Mouse (Mus musculus) right cerebral cortex, postnatal 10 days (tissue): ENCODE data around the gene Lyg1.
A peak's percentile ranks its signal among the peaks of the same experiment; 100 is the strongest.

Source experiments
- DNase-seq, 2 experiments: peaks; one replicate each; pipeline ENCODE4 v3.0.0; 2021; ENCODE audit warnings: low spot score in 2 of 2

Gene Lyg1

GRCm38 (mm10) chr1:37954786-37955185 is 2.8 kb downstream of the Lyg1 start:
- no peak for DNase-seq

- no peak for DNase-seq
Measured at GRCm38 (mm10) chr1:37948906-37949305, 8.7 kb downstream of the Lyg1 start.

DNA sequence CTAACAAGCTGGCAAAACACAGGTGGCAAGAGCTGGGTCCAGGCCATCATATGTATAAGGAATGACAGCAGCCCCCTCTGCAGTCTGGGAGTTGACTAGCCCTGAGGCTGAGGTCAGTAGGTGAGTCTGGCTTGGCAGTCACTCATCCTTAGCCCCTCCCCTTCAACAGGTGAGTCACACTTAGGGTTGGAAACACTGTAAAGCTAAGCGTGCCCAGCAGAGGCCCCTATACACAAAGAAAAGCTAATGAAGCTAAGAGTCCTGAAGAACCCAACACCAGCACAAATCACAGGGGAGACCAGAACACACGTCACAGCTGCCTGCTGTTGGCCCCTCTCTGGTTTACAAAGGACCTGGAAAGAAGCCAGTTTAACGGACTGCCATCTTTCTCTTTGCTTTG is 25.8 kb downstream of the Lyg1 start:
- DNase-seq: peak; percentile 28 to 30

- DNase-seq: no peak
Measured at GRCm38 (mm10) chr1:37925971-37926370, 31.6 kb downstream of the Lyg1 start.

DNA sequence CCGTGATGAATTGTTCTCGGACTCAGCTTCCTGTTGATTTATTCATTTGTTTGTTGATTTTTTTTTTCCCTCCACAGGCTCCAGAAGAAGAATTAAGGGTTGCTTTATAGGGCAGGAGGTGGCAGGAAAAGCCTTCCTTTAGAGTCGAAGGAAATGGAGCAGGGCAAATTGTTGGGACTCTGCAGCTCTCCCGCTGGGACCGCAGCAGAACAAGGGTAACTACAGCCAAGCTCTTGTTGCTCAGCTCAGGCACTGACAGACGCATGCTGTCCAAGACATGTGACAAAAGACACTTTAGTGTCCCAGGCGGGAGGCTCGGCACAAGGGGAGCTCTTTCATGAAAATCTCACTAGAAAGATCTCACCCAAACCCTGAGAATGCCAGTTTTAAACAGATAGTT is 35.0 kb downstream of the Lyg1 start:
- peak; percentile 34 to 38 for DNase-seq

- DNase-seq: no peak
Measured at GRCm38 (mm10) chr1:37918096-37918495, 39.5 kb downstream of the Lyg1 start.

DNA sequence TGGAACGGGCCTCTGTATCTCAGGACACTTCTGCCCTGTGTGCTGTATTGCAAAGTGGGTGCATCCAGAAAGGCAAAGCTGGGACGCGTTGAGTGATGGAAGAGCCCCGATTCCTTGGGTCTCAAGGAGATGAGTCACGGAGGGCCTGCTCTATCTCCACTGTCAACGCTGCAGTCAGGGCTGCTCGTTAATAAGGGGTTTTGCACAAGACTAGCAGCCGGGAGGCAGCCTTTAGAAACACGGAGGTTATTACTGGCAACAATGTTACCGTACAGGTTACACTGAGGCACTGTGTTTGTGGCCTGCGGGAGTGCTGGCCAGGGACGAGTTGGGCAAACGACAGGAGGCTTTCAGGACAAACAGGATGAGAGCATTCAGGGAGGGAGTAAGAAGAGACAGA is 39.9 kb downstream of the Lyg1 start:
- no peak for DNase-seq

DNA sequence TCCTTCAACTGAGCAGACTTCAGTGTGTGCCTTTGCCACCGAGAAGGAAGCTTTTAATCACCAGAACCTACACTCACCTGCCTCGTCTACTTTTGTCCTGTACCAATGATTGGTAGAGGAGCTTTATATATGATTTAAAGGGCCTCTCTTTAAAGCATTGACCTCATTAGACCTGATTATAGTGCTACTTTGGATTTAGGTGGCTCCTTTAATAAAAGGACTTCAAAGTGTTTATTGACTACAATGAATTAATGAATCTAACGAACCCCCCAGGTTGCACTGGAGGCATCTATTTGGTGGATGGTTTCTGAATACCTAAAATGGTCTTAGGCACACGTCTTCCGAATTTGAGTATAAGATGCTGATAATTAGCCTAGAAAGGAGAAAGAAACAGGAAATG is 41.2 kb downstream of the Lyg1 start, which contains the start of gene Lyg2:
Gene Lyg2, minus strand, starts transcription at position 101 of the 400 bp plus-strand sequence.
- DNase-seq: no peak

GRCm38 (mm10) chr1:37912751-37913150 is 44.8 kb downstream of the Lyg1 start:
- DNase-seq: no peak

GRCm38 (mm10) chr1:37903178-37903577 is 54.4 kb downstream of the Lyg1 start:
- peak in 1 of 2 experiments; percentile 58 for DNase-seq

- DNase-seq: no peak
Measured at GRCm38 (mm10) chr1:37900288-37900687, 57.3 kb downstream of the Lyg1 start.

DNA sequence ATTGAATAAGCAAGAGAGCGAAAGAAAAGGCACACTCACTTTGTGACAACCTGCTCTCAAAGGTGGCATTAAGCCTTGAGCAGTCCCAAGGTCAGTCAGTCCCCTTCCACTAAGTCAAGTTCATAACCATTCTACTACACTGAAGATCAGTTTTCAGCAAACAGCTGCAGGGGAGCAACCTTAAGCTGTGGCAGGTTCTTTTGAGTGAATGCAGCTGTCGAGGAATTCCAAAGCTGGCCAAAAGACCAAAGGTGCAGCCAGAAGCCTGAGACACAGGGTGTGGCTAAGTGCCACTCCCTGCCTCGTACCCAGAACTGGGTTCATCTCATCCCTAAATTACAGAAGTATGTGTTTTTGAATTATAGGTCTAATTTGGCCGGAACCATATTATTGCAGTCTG is 57.7 kb downstream of the Lyg1 start:
- no peak for DNase-seq
